Mouse (Mus musculus) heart, postnatal 25 days (tissue): ENCODE data around the gene Slc38a6. TPM values are rescaled to one million over a fixed set of nuclear protein-coding genes. Genes with fewer than 3 reads are reported as not detected.
A peak's percentile ranks its signal among the peaks of the same experiment; 100 is the strongest.

Experiments used
- DNase-seq: peaks from one replicate; pipeline ENCODE4 v3.0.0; 2022; ENCODE audit warnings: low spot score
- intact Hi-C: fragments of 180-260 bp; cut with DNase I; formaldehyde crosslinking; loops from one replicate; pipeline ENCODE4 v1.15.1; 2025
- total RNA-seq, 2 experiments: library from RNA; stranded (reverse); gene quantifications; 2 replicates each; pipeline ENCODE4 v1.2.3; 2021

Slc38a6 gene
- total RNA-seq, 2 experiments from 2014 or later, result 5.2 to 5.5 TPM

DNA sequence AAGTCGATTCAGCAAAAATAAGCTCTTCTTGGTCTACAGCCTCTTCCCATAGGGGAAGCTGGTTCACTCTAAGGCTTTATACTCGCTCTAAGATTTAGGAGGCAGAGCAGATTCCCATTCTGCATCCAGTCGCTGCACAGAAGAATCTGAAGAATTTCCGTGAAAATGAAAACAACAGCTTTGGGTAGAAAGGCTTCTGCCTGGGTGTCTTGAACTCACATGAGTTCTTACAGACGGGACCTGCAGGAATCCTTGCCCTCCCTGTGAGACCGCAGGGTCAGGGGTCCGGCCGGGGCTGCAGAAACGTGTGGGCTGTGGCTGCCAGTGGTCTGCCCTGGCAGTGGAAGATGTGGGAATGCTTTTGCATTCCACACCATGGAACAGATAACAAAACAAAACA is 64.4 kb downstream of the Slc38a6 start:
- no peak for DNase-seq
- intact Hi-C loops, result no loop called here

DNA sequence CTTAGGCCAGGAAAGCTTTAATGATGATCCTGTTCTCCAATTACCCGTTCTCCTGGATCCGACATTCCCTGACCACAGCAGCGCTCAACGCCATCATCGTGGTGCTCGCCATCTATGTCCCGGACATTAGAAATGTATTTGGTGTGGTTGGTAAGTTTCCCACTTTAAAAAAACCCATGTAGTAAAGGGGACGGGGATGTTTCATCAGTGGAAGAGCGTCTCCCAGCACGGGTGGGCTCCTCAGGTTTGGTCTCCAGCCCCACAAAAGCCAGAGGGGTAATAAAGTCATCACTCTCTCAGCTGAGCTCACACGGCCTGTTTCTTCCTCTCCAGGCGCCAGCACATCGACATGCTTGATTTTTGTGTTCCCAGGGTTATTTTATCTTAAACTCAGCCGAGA is 65.2 kb downstream of the Slc38a6 start:
- DNase-seq, result no peak

GRCm38 (mm10) chr12:73353362-73353761 is 66.8 kb downstream of the Slc38a6 start:
- intact Hi-C loops, result no loop called here
- DNase-seq, result peak; percentile 25

More for the DNA sequence above, 65.2 kb downstream of the Slc38a6 start:
- intact Hi-C loops, result no loop called here

DNA sequence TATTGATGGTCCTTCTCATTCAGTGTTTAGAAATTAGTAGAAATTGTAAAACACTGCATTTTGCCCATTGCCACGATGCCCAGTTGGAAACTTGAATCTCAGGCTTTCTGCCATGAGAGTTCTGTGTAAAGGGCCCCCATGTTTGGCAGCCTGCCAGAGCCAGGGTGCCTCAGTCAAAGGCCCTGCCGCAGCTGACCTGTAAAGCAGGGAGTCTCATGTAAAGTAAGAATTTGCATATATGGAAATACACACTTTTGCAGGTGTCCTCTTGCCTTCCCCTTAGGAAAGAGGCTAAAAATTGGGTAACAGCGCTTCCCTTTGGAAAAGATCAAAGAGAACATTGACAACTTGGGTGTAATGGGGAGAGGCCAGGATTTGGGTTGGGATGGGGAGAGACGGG is 67.9 kb downstream of the Slc38a6 start:
- DNase-seq, result no peak

GRCm38 (mm10) chr12:73355084-73355775 is 68.7 kb downstream of the Slc38a6 start:
- intact Hi-C loops, result no loop called here
- no peak for DNase-seq

More for the DNA sequence above, 67.9 kb downstream of the Slc38a6 start:
- intact Hi-C loops, result no loop called here

- no peak for DNase-seq
- intact Hi-C loops, result no loop called here
These were observed 70.1 kb downstream of the Slc38a6 start for GRCm38 (mm10) chr12:73356696-73357095.

DNA sequence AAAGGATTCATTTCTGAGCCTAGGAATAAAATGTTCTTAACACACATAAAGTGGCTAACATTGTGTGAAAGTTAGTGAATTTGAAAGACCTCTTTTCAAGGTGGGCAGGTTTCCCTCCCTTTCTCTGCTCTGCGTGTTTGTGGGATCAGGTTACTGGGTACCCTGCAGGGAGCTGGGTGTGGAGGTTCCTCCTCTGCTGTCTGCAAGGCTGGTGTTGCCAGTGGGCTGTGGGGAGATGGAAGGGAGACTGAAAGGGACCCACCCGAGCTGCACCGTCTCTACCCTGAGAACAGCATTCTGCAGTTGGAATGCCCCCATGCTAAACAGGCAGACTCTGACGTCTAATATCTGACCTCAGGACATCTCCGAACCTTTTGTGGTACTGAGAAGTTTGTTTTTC is 70.7 kb downstream of the Slc38a6 start:
- intact Hi-C loops, result no loop called here
- DNase-seq, result no peak

DNA sequence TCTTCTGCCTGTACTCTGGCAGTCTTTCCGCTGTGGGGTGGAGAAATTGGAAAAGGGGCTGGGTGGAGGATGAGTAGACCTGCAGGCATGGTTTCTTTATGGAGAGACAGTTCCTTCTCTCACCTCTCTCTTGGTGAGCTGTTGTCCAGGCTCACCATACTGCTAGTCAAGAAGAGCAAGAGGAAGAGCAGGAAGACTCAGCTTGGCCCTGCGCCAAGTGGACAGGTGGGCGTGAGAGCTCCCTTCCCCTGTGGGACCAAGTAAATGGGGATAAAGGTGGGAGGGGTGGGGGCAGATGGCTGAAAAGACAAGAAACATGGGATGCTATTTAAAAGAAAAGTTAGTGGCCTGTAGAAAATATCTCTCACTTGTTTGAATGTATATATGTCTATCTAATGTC is 71.2 kb downstream of the Slc38a6 start:
- intact Hi-C loops, result no loop called here
- DNase-seq, result no peak

DNA sequence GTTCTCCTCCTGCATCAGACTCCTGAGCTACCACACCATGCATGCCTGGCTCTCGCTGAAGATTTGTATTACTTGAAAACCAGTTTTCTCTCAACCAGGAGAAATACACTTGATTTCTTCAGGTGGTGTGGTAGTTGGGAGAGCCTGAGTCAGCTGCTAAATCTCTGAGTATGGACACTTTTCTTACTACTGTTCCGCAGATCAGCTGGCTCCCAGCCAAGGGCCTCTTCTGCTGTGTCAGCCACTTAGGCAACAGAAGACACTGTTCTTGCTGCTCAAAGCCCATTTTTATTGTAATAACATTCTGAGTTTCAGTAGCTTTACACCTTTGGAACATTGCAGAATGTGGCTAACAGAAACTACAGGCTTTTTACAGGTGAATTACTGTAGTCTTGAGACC is 72.1 kb downstream of the Slc38a6 start:
- no peak for DNase-seq
- intact Hi-C loops, result no loop called here

GRCm38 (mm10) chr12:73359520-73359919 is 72.9 kb downstream of the Slc38a6 start:
- intact Hi-C loops, result no loop called here
- DNase-seq, result no peak

DNA sequence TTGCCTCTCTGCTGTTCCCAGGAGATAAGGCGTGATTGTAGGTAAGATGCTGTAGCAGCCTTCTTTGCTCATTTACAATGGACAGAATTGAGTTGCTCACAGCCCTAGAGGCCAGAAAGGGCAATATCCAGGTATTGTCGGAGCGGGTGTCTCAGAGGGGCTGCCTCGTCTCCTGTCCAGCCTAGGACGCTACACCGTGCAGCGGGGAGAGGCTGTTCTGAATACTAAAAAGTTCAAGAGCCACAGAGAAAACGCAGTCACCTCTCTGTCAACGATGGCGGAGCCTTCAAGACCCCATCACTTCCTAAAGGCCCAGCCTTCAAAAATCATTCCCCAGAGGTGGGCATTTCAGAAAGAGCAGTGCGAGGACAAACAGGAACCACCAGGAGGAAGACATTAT is 74.6 kb downstream of the Slc38a6 start:
- intact Hi-C loops, result no loop called here
- DNase-seq, result no peak

GRCm38 (mm10) chr12:73363401-73363800 is 76.8 kb downstream of the Slc38a6 start:
- no peak for DNase-seq
- intact Hi-C loops, result no loop called here

DNA sequence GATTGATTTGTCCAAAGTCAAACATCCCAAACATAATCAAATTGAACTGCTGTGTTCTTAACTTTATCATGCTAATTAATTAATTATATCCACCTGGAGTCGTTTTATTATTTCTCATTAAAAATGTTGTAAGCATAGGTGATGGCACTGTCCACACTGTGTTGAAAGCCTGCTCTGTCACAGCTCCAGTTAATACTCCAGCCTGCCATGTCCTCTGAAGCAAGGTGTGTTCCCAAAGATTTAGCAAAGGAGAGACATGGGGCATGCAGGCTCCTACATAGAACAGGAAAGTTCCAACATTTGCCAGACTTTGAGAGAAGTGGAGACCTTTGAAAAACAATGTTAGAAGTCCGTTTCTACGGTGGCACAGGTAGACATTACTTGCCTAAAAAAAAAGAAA is 77.4 kb downstream of the Slc38a6 start:
- intact Hi-C loops, result no loop called here
- no peak for DNase-seq

- no peak for DNase-seq
- intact Hi-C loops, result no loop called here
These were observed 80.0 kb downstream of the Slc38a6 start for GRCm38 (mm10) chr12:73366581-73366980.

DNA sequence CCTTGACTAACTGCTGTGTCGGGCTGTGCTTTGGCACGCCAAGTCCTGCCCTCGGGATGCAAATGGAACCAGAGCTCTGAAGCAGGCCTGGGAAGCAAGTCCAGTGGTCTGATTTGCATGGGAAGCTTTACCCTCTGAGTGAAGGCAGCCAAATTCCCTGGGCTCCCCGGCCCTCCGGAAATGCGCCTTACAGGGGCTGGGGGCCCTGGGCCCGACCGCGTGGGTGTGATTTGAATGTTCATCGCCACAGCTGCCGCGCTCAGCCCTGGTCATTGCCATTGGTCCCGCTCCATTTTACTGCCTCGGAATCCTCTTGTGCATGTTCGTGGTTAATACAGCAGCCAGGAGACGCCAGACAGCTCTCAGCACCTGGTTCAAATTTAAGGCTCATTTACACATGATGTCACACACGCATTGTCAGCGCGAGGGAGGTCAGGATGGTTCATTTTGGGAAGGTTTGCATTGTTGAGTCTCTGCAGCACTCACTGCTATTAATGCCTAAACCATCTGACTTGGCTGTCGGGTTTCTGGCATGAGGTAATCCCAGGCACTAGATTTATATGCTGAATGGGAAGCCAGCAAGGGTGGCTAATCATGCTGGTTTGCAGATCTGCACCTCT is 81.0 kb downstream of the Slc38a6 start:
- DNase-seq, result no peak
- intact Hi-C loops, result no loop called here

- intact Hi-C loops, result no loop called here
These were observed 82.5 kb downstream of the Slc38a6 start for GRCm38 (mm10) chr12:73368868-73369608.

DNA sequence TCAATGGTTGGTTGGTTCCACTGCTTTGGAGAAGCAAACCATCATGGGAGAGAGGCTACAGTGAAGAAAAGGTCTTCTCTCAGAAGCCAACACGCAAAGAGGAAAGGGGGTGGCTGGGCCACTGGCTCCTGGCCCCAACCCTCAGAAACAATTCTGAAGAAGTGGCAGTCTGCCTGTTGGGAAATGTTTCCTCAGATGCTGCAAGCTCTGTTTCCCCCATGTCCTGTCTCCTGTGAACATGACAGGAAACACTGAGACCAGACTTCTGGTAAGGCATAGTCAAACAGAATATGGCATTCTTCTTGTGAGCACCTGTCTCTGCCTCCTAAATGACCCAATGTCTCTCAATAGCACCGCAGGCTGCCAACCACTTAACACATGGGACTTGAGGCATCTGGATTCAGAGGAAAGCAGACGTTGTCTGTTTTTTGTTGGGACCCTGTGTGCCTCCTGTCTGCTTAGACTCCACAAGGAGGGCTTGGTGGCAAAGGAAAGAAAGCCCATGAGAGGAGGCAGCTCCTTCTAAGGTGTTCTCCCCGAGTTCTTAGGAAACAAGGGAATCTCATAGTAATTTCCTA is 83.9 kb downstream of the Slc38a6 start:
- DNase-seq, result no peak
- intact Hi-C loops, result no loop called here

More at GRCm38 (mm10) chr12:73368868-73369608, 82.5 kb downstream of the Slc38a6 start:
- DNase-seq, result no peak

GRCm38 (mm10) chr12:73371132-73371531 is 84.6 kb downstream of the Slc38a6 start:
- no peak for DNase-seq
- intact Hi-C loops, result no loop called here

DNA sequence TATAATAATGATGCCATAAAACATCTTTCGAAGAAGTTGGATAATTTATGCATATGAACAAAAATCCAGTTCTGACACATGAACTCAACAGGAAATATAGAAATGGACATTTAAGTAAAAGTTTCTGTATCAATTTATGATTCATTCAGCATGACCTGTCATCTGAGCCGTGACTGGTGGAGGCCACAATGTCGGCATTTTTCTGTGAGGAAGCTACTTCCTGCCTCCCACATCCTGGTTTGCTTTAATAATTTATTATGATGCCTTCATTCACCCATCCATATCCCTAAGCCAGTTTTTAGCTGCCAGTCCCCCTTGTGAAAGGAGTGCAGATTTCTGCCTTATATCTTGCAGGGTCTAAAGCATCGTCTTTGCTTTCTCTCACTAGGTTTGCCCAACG is 91.4 kb downstream of the Slc38a6 start:
- intact Hi-C loops, result no loop called here
- DNase-seq, result no peak

GRCm38 (mm10) chr12:73378724-73379355 is 92.3 kb downstream of the Slc38a6 start:
- intact Hi-C loops, result no loop called here
- DNase-seq, result no peak
